Mouse (Mus musculus) myocyte (in vitro differentiated cells): ENCODE data around the gene Ctsh.

Source experiments
- MYOD1 ChIP-seq, 3 experiments: IDR thresholded peaks; one replicate each; pipeline ENCODE4 v1.6.1; 2011; ENCODE audit warnings: control low read depth in 2 of 3, low read depth in 2 of 3, mild to moderate bottlenecking in 2 of 3, moderate library complexity in 1 of 3; ENCODE audit not compliant: insufficient read length in 2 of 3, control insufficient read depth in 1 of 3
- POLR2AphosphoS2 ChIP-seq: IDR thresholded peaks from one replicate; pipeline ENCODE4 v1.6.1; 2011; ENCODE audit warnings: low read depth, control low read depth; ENCODE audit not compliant: insufficient read length
- USF1 ChIP-seq: IDR thresholded peaks from one replicate; pipeline ENCODE4 v1.6.1; 2011; ENCODE audit warnings: low read depth, mild to moderate bottlenecking, control low read depth, moderate library complexity

DNA sequence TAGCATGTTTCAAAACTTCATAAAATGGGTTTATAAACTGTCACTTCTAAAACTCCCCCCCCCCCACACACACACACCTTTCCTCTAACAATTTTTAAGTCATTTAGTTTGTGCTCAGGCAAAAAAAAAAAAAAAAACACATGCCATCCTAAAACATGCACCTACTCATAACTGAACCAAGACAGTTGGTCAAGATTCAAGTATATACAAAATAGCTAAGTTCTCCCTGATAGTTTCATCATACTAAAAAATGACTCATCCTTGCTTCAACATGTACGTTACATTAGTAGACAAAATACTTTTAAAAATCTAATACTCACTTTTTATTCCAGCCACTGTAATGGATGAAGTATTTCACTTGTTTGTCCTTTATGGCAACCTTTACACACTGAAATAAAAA, 53.0 kb downstream of the Ctsh start:
- no peak for TF ChIP-seq MYOD1 (IDR thresholded peaks at IDR 0.05; ENCODE audit: control insufficient read depth in 1 of 3, insufficient read length in 2 of 3, low read depth in 2 of 3)
- no peak for TF ChIP-seq POLR2AphosphoS2
- no peak for TF ChIP-seq USF1
